Mouse (Mus musculus) E14TG2a.4 (cell line): ENCODE data around the gene Ldah.
A peak's percentile ranks its signal among the peaks of the same experiment; 100 is the strongest.

Experiments used
- H3K27me3 ChIP-seq: 2 replicates; pipeline ENCODE4 v1.6.1; 2014; ENCODE audit warnings: low read length, control low read depth; ENCODE audit not compliant: insufficient read depth
- H3K36me3 ChIP-seq: 2 replicates; pipeline ENCODE4 v1.6.1; 2014; ENCODE audit warnings: low read length, control low read depth; ENCODE audit not compliant: insufficient read depth
- H3K4me1 ChIP-seq: replicated peaks from 2 replicates; pipeline ENCODE4 v1.6.1; 2014; ENCODE audit warnings: low read depth, low read length, control low read depth
- H3K4me3 ChIP-seq: replicated peaks from 2 replicates; pipeline ENCODE4 v1.5.1; 2014; ENCODE audit warnings: mild to moderate bottlenecking, low read length
- H3K9me3 ChIP-seq: 2 replicates; pipeline ENCODE4 v1.6.1; 2014; ENCODE audit warnings: low read length, control low read depth
- CTCF ChIP-seq: conservative IDR thresholded peaks from 2 replicates; pipeline ENCODE4 v1.5.1; 2014; ENCODE audit warnings: low read length
- NANOG ChIP-seq: IDR thresholded peaks from 2 replicates; pipeline ENCODE4 v1.6.1; 2014; ENCODE audit warnings: borderline replicate concordance, low read length, mixed read lengths
- POU5F1 ChIP-seq: IDR thresholded peaks from 2 replicates; pipeline ENCODE4 v1.6.1; 2014; ENCODE audit warnings: low read length, borderline replicate concordance

Gene Ldah

GRCm38 (mm10) chr12:8313270-8313771, 105.4 kb downstream of the Ldah start, which contains the start of gene Hs1bp3:
Hs1bp3 (plus strand) TSS chr12:8313432.
- peak within 1 kb of the TSS; percentile 92 for H3K4me3 ChIP-seq
- peaks cover 25% of the 10 kb centered on the region for H3K36me3 ChIP-seq
- peaks cover 36% of the 10 kb centered on the region for H3K27me3 ChIP-seq
- TF ChIP-seq CTCF, result peak; percentile 33; the same call in 1 of the 2 replicates
- no peak for TF ChIP-seq POU5F1
- TF ChIP-seq NANOG, result no peak
- no peaks in the 10 kb centered on the region for H3K9me3 ChIP-seq
- H3K4me1 ChIP-seq, result peaks cover 62% of the 10 kb centered on the region

GRCm38 (mm10) chr12:8313773-8314172, 105.9 kb downstream of the Ldah start:
- Histone ChIP-seq H3K36me3 (peaks cover 30% of the 10 kb centered on the region), H3K4me3 (peak overlapping the region; percentile 92), H3K4me1 (peaks cover 66% of the 10 kb centered on the region), H3K9me3 (no peaks in the 10 kb centered on the region), H3K27me3 (peaks cover 34% of the 10 kb centered on the region)
- TF ChIP-seq NANOG (no peak), POU5F1 (no peak), CTCF (no peak)

- H3K4me3 ChIP-seq, result no peak overlapping the region
- no peaks in the 10 kb centered on the region for H3K9me3 ChIP-seq
- H3K4me1 ChIP-seq, result peaks cover 74% of the 10 kb centered on the region
- peaks cover 47% of the 10 kb centered on the region for H3K36me3 ChIP-seq
- TF ChIP-seq CTCF, result peak; percentile 42
- no peak for TF ChIP-seq NANOG
- no peak for TF ChIP-seq POU5F1
- peaks cover 12% of the 10 kb centered on the region for H3K27me3 ChIP-seq
Observed at GRCm38 (mm10) chr12:8316541-8316940, 108.6 kb downstream of the Ldah start.

- Histone ChIP-seq H3K36me3 (peaks cover 69% of the 10 kb centered on the region), H3K4me3 (peak overlapping the region; percentile 68), H3K4me1 (peaks cover 87% of the 10 kb centered on the region), H3K9me3 (no peaks in the 10 kb centered on the region), H3K27me3 (no peaks in the 10 kb centered on the region)
- TF ChIP-seq NANOG (no peak), CTCF (peak; percentile 86)
Observed at GRCm38 (mm10) chr12:8320084-8320713, 112.3 kb downstream of the Ldah start.

GRCm38 (mm10) chr12:8321506-8321905, 113.6 kb downstream of the Ldah start:
- TF ChIP-seq NANOG (no peak), POU5F1 (no peak), CTCF (no peak)
- Histone ChIP-seq H3K27me3 (no peaks in the 10 kb centered on the region), H3K9me3 (no peaks in the 10 kb centered on the region), H3K36me3 (peaks cover 59% of the 10 kb centered on the region), H3K4me3 (no peak overlapping the region), H3K4me1 (peaks cover 87% of the 10 kb centered on the region)

GRCm38 (mm10) chr12:8324086-8324485, 116.2 kb downstream of the Ldah start:
- Histone ChIP-seq H3K4me3 (peak overlapping the region; percentile 69), H3K4me1 (peaks cover 73% of the 10 kb centered on the region), H3K36me3 (peaks cover 54% of the 10 kb centered on the region), H3K9me3 (no peaks in the 10 kb centered on the region), H3K27me3 (no peaks in the 10 kb centered on the region)
- TF ChIP-seq CTCF, result no peak
- no peak for TF ChIP-seq NANOG
- TF ChIP-seq POU5F1, result no peak

GRCm38 (mm10) chr12:8325245-8325942, 117.5 kb downstream of the Ldah start:
- H3K36me3 ChIP-seq, result peaks cover 61% of the 10 kb centered on the region
- H3K4me1 ChIP-seq, result peaks cover 62% of the 10 kb centered on the region

GRCm38 (mm10) chr12:8325943-8326522, 118.1 kb downstream of the Ldah start:
- Histone ChIP-seq H3K4me3 (peak overlapping the region; percentile 69), H3K27me3 (no peaks in the 10 kb centered on the region), H3K36me3 (peaks cover 63% of the 10 kb centered on the region), H3K4me1 (peaks cover 55% of the 10 kb centered on the region), H3K9me3 (no peaks in the 10 kb centered on the region)
- TF ChIP-seq POU5F1, result no peak
- TF ChIP-seq NANOG, result no peak
- TF ChIP-seq CTCF, result no peak

More at GRCm38 (mm10) chr12:8325245-8325942, 117.5 kb downstream of the Ldah start:
- Histone ChIP-seq H3K4me3 (peak overlapping the region; percentile 69), H3K27me3 (no peaks in the 10 kb centered on the region), H3K9me3 (no peaks in the 10 kb centered on the region)
- no peak for TF ChIP-seq POU5F1
